Mouse (Mus musculus): ENCODE data around the gene Lsm7.

- TF ChIP-seq CTCF (conservative IDR thresholded peaks at IDR 0.05 in 1 of 2, IDR thresholded peaks at IDR 0.05 in 1 of 2; ENCODE audit: low read depth in 2 of 2, low read length in 2 of 2), result no peak
- TF ChIP-seq TBP (conservative IDR thresholded peaks at IDR 0.05; ENCODE audit: low read depth, low read length), result peak; percentile 60; the same call in 1 of the 2 replicates
- TF ChIP-seq SIN3A (IDR thresholded peaks at IDR 0.05; ENCODE audit: low read length), result 0 out of 2 replicates have a peak, but pooled peaks have one; percentile 16
- TF ChIP-seq MAFK (IDR thresholded peaks at IDR 0.05; ENCODE audit: insufficient replicate concordance, low read length), result no peak
- no peak for TF ChIP-seq CHD2 (IDR thresholded peaks at IDR 0.05; ENCODE audit: low read length)
- peak; percentile 40 for TF ChIP-seq POLR2A (IDR thresholded peaks at IDR 0.05; ENCODE audit: low read depth, low read length)
- no peak for TF ChIP-seq POLR2AphosphoS2 (IDR thresholded peaks at IDR 0.05; ENCODE audit: low read depth, low read length)
- TF ChIP-seq ETS1 (conservative IDR thresholded peaks at IDR 0.05; ENCODE audit: low read depth, low read length), result no peak
- TF ChIP-seq ELF1 (IDR thresholded peaks at IDR 0.05; ENCODE audit: low read depth, low read length), result peak; percentile 47; the same call in 1 of the 2 replicates
- TF ChIP-seq PAX5 (IDR thresholded peaks at IDR 0.05; ENCODE audit: low read length), result no peak
- no peak for TF ChIP-seq CHD1 (IDR thresholded peaks at IDR 0.05; ENCODE audit: low read depth, low read length)
Measured at GRCm38 (mm10) chr10:80823847-80824643, 31.0 kb downstream of the Lsm7 start.

Measured in CH12.LX (cell line).